Mouse (Mus musculus) MN1 (cell line): ENCODE measurements around the gene Ttyh3.

ENCODE experiments used
- DNase-seq: peaks from one replicate; pipeline ENCODE4 v3.0.0-alpha.2; 2016; ENCODE audit warnings: low spot score

Gene Ttyh3

DNA sequence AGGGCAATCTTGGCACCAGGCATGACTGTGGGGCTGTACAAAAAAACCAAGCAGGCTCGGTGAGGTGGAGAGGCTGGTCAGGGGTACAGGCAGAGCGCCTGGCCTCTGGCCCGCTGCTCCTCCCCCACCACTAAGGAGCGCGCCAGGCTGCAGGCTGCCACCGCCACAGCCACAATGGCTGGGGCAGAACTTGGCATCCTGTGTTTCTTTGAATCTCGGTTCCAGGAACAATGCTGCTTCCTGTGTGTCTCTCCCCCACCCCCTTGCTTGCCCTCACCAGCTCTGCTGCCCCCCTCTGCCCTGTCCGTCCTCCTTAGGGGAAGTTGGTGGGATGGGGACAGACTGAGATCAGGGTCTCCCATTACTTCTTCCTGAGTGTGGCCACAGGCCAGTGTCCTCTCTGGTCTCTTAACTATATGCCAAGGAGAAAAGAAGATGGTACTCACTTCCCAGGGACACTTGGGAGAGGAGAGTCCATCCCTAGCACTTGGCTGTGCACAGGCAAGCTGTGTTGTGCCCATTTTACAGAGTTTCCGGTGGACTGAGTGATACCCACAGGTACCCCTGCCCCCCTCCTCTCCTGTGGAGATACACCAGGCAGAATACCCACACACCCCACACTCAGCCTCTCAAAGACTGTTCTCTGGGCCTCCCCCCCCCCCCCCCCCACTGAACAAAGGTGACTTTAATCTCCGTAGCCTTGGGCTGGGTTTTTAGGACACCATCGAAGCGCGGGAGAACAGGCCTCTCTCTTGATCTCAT, 39.1 kb downstream of the Ttyh3 start:
- DNase-seq = peak; percentile 44

DNA sequence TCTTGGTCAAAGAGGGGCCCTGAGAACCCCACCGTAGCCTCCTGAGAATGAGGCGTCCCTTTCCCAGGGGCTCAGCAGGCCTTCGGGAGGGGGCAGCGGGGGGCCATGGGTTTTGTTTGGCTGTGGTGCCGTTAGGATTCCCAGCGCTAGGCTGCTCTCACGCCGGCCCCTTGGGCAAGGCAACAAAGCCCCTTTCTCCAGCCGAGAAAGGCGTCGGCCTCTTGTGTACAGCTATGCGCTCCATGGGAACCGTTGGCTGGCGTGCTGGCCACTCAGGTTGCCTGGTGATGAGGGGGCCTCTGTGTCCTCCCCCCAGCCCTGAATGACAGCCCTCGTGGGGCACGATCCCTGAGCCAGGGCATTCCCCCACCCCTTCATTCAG, 40.2 kb downstream of the Ttyh3 start:
- no peak for DNase-seq

DNA sequence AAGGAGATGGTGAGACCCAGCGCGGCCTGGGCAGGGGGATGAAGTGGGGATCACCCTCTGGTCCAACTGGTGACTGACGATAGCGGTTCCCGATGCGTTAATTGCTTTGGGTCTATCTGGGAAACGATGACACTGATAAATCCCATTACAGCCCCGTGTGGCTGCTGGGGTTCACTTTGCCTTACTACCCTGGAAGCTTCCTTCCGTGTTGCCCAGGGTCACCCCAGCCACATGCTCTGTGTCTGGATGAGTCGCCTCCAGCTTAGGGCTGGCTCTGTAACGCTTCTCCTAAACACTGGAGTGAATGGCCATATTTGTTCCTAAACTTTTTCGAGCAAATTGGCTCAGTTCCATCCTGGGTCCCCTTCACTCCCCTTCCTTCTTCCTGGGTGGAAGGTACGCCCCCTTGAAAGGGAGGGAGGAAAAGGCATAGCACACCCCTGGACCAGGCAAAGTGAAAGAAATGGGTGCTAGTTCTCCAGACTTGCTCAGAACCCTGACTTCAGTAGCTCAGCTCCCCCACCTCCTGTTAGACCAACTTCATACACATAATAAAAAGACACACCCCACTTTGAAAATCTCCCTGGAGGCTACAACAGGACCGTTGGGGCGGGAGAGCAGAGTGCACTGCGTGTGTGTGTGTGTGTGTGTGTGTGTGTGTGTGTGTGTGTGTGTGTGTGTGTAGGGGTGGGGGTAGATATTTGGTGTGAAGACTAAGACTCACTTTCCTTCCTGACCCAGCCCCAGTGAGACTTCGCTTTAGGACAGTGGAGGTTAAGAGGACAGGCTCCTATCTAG, 40.8 kb downstream of the Ttyh3 start:
- peak; percentile 26 for DNase-seq

DNA sequence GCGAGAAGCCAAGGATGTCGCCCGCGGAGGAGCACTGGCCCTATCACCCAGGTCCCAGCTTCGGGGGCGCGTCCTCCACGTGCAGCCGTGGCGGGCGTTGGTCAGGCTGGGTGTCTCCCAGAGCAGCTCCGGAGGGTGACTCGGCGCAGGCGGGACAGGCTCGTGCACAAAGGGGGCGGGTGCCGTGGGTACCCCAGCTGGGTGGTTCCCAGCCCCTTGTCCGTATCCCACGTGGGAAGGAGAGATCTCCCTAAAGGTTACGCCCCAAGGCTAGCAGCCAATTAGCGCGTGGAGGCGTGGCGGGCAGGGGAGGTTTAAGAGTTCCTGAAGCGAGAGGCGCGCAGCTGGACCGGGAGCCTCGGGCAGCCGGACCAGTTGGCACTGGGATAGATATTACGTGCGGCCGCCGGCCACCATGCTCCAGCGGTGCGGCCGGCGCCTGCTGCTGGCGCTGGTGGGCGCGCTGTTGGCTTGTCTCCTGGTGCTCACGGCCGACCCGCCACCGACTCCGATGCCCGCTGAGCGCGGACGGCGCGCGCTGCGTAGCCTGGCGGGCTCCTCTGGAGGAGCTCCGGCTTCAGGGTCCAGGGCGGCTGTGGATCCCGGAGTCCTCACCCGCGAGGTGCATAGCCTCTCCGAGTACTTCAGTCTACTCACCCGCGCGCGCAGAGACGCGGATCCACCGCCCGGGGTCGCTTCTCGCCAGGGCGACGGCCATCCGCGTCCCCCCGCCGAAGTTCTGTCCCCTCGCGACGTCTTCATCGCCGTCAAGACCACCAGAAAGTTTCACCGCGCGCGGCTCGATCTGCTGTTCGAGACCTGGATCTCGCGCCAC, 41.6 kb downstream of the Ttyh3 start, which contains the start of gene Lfng:
Lfng (plus strand) TSS at position 320 of the 835 bp plus-strand sequence.
- DNase-seq = peak; percentile 91

DNA sequence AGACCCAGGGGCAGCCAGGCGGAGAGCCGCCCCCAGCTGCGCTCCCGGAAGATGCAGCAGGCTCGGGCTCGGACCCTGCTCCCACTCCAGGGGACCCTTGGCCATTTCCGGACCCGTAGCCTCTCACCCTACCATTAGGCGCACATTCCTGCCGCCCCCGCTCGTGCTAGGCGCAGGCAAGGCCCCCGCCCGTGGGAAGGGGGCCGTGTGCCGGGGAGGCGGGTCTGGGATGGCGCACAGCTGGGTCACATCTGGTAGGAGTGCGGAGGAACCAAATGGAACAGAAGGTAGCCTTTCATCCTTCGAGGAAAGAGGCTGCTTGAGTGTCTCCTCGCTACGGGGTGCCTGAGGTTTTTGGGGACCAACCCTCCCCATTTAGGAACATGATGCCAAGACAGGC, 42.4 kb downstream of the Ttyh3 start:
- DNase-seq = no peak

DNA sequence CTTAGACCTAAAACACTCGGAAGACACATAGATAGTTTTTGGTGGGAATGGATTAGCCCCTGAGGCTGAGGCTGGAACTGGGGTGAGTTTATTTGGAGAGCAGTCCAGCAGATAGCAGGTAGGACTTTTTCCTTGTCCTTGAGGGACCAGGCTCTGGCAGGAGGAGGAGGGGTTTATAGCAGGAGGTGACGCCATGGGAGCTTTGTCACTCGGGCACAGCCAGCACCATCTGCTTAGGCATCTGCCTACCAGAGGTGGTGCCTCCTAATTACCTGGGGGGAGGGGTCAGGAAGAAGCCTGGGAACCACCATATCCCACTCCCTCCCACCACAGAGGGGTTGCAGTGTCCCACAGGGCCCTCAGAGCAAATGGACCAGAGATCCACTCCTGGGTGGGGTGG, 43.6 kb downstream of the Ttyh3 start:
- DNase-seq = peak; percentile 45

DNA sequence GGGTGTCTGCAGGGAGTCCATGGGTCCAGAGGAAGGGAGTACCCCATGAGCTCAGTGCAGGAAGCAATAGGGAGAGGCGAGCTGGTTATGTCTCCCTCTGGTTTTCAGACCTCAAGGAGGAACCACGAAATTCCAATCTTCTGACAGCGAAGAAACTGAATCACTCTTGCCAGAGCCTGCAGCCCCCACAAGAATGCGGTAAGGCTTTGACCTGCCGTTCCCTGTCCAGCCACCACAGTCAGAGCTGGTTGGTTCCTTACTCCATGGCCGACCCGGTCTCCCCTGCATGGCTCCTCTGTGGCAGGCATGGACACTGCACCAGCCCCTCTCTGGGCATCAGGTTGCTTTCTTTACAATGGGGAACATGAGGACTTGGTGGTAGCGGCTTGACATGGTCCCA, 44.4 kb downstream of the Ttyh3 start:
- DNase-seq = no peak

DNA sequence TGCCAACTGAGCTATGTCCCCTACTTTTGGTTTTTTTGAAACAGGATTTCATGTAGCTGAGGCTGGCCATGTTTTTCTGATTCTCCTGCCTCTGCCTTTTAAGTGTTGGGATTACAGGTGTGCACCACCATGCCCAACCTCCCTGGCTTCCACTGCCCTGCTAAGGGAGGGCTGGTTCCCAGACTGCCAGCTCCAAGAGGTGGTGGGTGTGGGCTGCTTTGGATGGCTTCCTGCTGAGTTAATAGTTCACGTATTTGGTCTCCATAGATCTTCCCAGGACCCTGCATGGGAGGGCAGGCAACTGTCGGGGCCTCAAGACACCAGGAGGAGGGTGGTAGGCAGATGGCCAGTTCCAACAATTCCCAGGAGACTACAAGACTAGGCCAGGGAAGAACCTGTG, 46.3 kb downstream of the Ttyh3 start:
- DNase-seq = no peak

DNA sequence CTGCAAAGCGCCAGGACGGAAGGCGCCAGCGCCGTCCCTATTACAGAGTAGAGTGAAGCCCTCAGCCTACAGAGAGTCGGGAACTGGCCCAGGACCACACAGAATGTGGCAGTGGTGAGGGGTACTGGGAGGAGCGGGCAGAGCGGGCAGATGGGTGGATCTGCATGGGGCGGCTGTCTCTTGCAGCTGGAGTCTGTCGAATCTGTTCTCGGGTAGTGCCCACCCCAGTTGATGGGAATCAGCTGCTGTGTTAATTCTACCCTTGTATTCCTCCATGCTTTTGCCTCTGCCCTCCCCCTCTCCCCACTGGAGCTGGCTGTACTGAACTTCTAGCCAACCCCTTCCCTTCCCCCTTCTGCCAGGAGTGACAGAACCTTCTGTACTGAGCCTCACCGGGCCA, 47.1 kb downstream of the Ttyh3 start:
- DNase-seq = no peak

DNA sequence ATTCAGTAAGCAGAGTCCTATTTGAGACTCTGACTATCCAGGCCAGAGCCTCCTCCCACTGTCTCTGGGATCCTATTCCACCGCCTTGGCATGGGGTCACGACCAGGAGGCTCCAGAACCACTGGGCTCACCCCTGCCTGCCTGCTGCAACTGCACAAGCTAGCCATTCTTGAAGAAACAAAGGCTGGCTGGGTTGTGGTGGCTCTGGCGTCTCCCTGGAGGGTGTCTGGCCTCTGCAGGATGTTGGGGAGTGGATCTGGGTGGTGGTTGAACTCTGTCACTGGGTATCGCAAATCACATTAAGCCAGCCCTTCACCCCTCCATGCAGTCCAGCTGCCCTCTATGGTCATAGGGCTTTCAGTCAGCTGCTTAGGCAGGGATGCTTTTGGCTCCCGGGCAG, 48.9 kb downstream of the Ttyh3 start:
- DNase-seq = peak; percentile 54

DNA sequence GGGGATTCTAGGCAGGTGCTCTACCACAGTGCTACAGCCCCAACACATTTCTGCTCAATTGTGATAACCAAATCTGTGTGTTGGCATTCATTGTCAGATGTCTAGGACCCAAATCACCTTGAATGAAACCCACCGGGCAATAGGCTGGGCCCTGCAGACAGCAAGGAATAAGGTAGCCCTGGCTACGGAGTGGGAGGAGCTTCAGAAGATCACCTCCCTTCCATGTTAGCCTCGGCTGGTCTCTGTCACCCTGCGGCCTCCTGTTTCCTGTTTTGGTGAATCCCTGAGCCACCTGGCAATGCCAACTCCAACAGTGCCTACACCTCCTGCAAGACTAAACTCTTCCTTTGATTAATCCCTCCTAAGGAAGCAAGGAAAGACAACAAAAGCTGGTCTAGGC, 51.0 kb downstream of the Ttyh3 start:
- no peak for DNase-seq

DNA sequence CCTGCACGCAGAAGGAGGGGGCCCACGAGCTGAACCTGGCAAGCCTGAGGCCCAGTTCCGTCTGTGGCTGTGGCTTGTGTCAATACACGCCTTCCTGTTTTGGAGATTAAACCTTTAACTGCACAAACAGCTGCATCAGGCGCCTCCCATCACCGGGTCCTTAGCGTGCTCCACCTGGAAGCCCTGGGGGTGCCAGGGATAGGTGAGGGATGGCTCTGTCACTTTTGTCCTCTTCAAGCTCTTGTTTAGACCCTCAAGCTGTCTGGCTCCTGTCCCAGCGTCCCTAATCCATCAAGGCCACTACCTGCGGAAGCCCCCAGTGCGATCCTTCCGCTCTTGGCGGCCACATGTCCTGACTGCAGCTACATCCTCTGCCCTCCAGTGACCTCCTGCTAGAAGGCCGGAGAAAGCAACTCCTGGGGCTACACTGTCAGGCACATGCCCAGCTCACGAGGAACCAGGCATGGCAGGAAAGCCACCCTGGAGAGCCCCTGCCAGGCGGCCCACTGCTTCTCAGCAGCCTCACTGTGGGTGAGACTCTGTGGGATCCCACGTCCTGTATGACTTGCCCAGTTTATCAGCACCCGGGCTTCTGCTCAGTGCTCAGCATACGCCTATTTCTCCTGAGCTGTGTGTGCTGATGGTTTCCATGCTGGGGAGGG, 51.8 kb downstream of the Ttyh3 start:
- no peak for DNase-seq

DNA sequence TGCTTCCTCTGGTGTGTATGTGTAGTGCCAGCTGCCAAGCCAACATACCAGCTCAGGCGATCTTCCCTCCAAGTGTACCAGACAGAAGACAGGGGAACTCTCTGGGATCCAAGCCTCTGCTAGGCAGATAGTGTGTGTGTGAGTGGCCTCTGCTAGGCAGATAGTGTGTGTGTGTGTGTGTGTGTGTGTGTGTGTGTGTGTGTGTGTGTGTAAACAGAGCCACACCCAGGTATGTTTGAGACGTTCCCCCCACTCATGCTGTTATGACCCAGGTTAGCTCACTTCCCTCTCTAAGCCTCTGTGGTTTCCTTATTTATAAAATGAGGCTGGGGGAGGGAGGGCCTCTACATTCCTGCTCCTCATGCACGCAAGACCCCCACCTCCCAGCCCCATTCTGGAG, 52.4 kb downstream of the Ttyh3 start:
- no peak for DNase-seq

DNA sequence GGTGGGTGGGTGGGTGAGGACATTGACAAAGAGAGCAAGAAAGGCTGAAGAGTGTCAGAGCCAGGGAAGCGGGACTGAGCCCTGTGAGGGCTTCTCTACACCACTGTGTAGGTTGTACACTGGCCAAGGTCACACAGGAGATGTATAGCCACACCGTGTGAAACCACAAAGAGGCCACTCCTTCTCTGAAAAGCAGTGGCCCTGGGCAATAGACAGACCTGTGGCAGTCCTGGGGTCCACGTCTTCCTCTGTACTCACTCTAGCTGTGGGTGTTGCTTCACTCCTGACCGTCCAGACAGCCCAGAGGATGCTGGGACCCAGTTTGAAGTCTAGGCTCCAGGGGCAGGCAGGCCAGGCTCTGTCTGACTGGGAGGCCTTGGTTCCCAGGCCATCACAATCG, 54.0 kb downstream of the Ttyh3 start:
- DNase-seq = no peak

DNA sequence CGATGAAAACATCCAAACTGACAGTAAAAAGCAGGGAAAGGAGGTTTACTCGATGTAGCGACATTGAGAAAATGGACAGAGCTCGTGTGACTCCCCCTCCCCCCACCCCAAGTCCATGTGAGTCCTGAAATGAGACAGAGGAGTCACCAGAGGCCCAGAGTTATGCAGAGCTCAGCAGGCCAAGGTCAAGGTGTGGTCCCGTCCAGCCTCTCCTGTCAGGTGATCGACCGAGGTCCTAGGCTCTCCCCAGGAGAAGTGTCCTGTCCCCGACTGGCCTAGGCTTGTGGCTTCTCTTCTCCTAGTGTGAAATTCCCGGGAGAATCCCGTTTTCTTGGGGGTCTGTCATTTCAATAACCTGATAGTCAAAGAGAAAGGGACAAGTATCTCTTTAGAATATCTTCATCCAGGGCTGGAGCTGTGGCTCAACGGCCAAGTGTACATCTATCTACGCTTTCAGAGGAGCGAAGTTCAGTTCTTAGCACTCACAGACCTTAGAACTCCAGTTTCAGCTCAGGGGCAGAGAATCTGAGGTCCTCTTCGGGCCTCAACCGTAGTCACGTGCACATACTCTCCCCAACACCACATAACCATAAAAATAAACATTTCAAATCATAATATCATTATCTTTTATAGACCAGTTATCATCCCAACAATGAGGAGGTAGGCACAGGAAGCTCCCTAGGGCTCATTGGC, 59.6 kb downstream of the Ttyh3 start:
- DNase-seq = no peak

DNA sequence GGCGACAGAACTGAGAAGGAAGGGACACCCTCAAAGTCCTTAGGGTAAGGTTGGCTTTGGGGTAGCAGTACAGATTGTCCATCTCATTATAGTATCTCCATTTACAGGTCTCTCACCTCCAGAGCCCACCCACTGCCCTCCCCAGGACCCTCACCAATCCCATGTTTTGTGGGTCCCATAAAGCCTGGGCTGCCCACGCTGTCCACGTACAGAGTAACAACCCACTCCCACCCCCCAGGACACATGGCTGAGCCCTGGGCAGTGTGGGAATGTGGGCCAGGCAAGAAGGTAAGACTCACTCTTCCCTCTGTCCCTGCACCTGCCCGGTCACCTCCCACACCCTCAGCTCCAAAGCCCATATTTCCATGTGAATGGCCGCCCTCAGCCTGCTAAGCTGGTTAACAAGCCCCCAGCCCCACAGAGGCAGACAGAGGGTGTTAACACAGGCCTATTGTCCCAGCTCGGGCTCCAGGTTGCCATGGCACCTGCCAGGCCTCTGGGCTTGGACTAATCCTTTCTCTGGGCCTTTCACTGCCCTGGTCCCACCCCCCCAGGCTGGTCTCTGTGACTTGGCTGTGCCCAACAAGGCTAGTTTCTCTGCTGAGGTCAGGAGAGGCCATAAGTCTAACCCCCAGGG, 65.0 kb downstream of the Ttyh3 start:
- no peak for DNase-seq

DNA sequence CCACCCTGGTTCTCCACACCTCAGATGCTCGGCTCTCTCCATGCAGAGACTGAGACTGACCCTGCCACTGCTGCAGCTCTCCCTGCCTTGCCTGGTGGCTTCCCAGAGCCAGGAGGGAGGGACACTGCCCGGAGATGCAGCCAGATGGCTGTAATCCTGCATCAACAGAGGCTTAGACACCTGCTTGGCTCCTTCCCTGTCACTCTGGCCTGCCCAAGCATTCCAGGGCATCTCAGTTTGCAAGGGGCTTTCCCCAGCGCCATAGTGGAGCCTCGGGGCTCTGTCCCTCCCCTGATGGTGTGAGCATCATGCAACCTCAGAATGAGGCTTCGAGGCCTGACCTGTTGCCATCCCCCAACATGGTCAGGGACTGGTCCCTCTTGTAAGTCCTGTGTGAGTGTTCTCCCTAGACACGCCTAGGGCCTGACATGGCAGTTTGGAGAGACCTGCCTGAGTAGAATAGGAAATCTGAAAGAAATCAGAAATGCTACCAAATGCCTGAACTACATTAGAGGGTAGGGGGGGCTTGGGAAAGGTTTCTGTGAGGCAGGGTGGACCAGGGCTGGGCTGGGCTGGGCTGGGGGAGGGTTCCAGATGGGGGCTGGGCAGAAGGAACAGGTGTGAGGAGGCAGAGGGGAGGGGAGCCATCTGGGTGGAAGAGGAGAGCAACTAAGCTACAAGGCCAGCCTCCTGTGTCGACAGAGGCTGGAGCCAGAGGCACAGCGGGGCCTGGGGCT, 65.7 kb downstream of the Ttyh3 start:
- DNase-seq = peak; percentile 40

DNA sequence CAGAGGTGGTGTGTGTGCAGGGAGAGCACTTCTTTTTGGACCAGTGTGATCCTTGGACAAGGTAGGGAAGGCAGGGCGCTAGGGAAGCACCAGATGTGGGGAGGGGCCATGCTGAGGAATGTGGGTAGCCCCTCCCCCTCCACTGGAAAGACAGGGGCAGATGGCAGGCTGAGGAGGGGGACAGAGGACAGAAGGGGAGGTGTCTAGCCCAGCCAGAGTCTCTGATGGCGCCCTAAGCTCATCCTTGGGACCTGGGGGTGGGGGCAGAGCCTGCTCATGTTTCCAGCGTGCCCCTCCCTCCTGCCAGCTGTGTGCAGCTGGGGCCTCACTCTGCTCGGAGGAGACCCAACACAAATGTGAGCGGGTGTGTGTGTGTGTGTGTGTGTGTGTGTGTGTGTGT, 67.3 kb downstream of the Ttyh3 start:
- no peak for DNase-seq

DNA sequence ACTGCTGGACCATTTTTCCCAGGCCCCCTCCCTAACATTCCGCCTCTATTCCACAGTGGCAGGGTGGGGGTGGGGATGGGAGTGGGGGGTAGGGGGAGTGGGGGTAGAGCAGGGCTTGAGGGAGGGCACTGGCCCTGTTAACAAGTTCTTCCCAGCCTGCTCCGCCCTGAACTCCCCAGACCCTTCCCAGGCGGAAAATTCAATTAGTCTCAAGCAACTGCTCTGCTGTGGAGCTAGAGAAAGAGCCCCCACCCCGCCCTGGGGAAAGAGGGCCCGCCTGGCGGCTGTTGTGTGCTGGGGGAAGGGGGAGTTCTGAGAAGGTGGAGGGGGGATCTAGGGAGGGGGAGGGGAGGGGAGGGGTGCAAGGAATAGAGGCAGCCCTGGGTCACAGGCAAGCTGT, 69.1 kb downstream of the Ttyh3 start:
- DNase-seq = peak; percentile 56

DNA sequence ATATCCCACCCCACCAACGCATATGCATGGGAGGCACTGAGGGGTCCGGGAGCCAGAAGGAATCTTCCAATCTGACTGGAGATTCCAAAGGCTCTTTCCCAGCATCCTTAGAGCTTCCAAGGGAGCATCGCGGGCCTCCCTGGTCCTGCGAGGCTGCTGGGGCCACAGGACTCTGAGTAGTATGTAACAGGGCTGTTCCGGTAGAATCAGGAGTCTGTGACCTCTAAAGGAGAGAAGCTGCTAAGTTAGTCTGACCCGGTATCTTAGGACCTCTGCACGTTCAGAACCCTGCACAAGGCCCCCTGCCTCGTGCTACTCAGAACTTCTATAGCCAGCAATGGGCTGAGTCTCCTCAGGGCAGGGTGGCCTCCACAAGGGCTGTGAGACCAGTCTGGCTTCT, 69.6 kb downstream of the Ttyh3 start:
- no peak for DNase-seq
